Mouse (Mus musculus) forebrain, postnatal 0 days (tissue): ENCODE measurements around the gene Card10. TPM values are rescaled to one million over a fixed set of nuclear protein-coding genes. Genes with fewer than 3 reads are reported as not detected.
A peak's percentile ranks its signal among the peaks of the same experiment; 100 is the strongest.

ENCODE experiments used
- ATAC-seq: fragments of 200-750 bp; cut with Nextera tagmentation; 2 replicates; pipeline ENCODE4 v1.8.0; 2017; ENCODE audit warnings: mild to moderate bottlenecking, moderate library complexity
- DNase-seq: peaks from one replicate; pipeline ENCODE4 v3.0.0-alpha.2; 2015
- H3K27ac ChIP-seq: fragments of 300-500 bp; sonication (generic); 2 replicates; pipeline ENCODE4 v1.5.1; 2014; ENCODE audit warnings: low read depth, mild to moderate bottlenecking, antibody characterized with exemption, low read length, moderate library complexity, mixed read lengths
- H3K27me3 ChIP-seq: fragments of 300-500 bp; sonication (generic); 2 replicates; pipeline ENCODE4 v1.6.1; 2014; ENCODE audit warnings: mild to moderate bottlenecking, low read length, mixed read lengths; ENCODE audit not compliant: insufficient read depth
- H3K36me3 ChIP-seq: fragments of 300-500 bp; sonication (generic); 2 replicates; pipeline ENCODE4 v1.6.1; 2014; ENCODE audit warnings: mild to moderate bottlenecking, moderate library complexity; ENCODE audit not compliant: insufficient read depth
- H3K4me1 ChIP-seq: fragments of 300-500 bp; sonication (generic); 2 replicates; pipeline ENCODE4 v1.6.1; 2014; ENCODE audit warnings: antibody characterized with exemption; ENCODE audit not compliant: insufficient read depth
- H3K4me2 ChIP-seq: fragments of 300-500 bp; sonication (generic); 2 replicates; pipeline ENCODE4 v1.6.1; 2014; ENCODE audit warnings: low read depth, mild to moderate bottlenecking, moderate library complexity
- H3K4me3 ChIP-seq: fragments of 300-500 bp; sonication (generic); 2 replicates; pipeline ENCODE4 v1.5.1; 2014; ENCODE audit warnings: low read depth, low read length, mixed read lengths
- H3K9ac ChIP-seq: fragments of 300-500 bp; sonication (generic); 2 replicates; pipeline ENCODE4 v1.6.1; 2014; ENCODE audit warnings: mild to moderate bottlenecking
- H3K9me3 ChIP-seq: fragments of 300-500 bp; sonication (generic); 2 replicates; pipeline ENCODE4 v1.6.1; 2016; ENCODE audit warnings: low read length
- CTCF ChIP-seq: sonication (generic); IDR thresholded peaks from 2 replicates; pipeline ENCODE4 v1.5.1; 2016; ENCODE audit warnings: antibody characterized with exemption, control low read depth, low read depth
- WGBS: fragments of 180-500 bp; shearing (Covaris S2); extraction: QIAGEN DNeasy Blood & Tissue Kit; methylation state at CpG from one replicate; pipeline ENCODE4 v1.1.7; 2014; 5-methylcytosine and 5-hydroxymethylcytosine counted together
- polyA plus RNA-seq: library from polyadenylated mRNA; unstranded; fragments of >200 nt; fragmentation: Nextera tagmentation; extraction: Ambion mirVana; gene quantifications from 2 replicates; pipeline ENCODE4 v1.2.1, GENCODE M21; 2015
- total RNA-seq: library from RNA; depleted of rRNA; stranded (reverse); fragments of >200 nt; gene quantifications from 2 replicates; pipeline ENCODE4 v1.2.3, GENCODE M21; 2014

The Card10 gene
- total and polyA plus RNA-seq, 2 experiments from 2014 or later, result 0.57 to 1.7 TPM

- peak overlapping the region; percentile 79; the same call in 1 of the 2 replicates for H3K4me2 ChIP-seq
- no peak for TF ChIP-seq CTCF
- no peak for DNase-seq
- peak overlapping the region; percentile 45; the same call in 1 of the 2 replicates for H3K4me3 ChIP-seq
- peaks cover 12% of the 10 kb centered on the region; the same call in 1 of the 2 replicates for H3K27me3 ChIP-seq
- WGBS, result 87% methylated on average over 9 of the region's 9 CpGs
- H3K9ac ChIP-seq, result no peak overlapping the region
- no peak overlapping the region for H3K27ac ChIP-seq
- no peak for ATAC-seq
- H3K4me1 ChIP-seq, result peaks cover 5% of the 10 kb centered on the region; the same call in 1 of the 2 replicates
- no peaks in the 10 kb centered on the region for H3K36me3 ChIP-seq
- H3K9me3 ChIP-seq, result no peaks in the 10 kb centered on the region
Observed at GRCm38 (mm10) chr15:78801571-78801970, 1.3 kb downstream of the Card10 start.

GRCm38 (mm10) chr15:78799029-78799428 is 3.8 kb downstream of the Card10 start:
- no peak for TF ChIP-seq CTCF
- 36% methylated on average over 21 of the region's 21 CpGs for WGBS
- H3K4me2 ChIP-seq, result peak overlapping the region; percentile 26; the same call in 1 of the 2 replicates

GRCm38 (mm10) chr15:78797060-78797329 is 5.8 kb downstream of the Card10 start:
- no peak overlapping the region for H3K27ac ChIP-seq
- whole genome bisulfite sequencing, result 83% methylated on average over 8 of the region's 8 CpGs
- no peaks in the 10 kb centered on the region for H3K9me3 ChIP-seq
- no peak for DNase-seq
- H3K4me1 ChIP-seq, result no peaks in the 10 kb centered on the region
- H3K9ac ChIP-seq, result no peak overlapping the region
- no peak overlapping the region for H3K4me3 ChIP-seq
- no peak for ATAC-seq
- TF ChIP-seq CTCF, result no peak
- H3K36me3 ChIP-seq, result no peaks in the 10 kb centered on the region
- H3K4me2 ChIP-seq, result no peak overlapping the region
- H3K27me3 ChIP-seq, result peaks cover 12% of the 10 kb centered on the region; the same call in 1 of the 2 replicates

More at GRCm38 (mm10) chr15:78799029-78799428, 3.8 kb downstream of the Card10 start:
- peak; percentile 40 for ATAC-seq
- no peak overlapping the region for H3K27ac ChIP-seq
- peaks cover 5% of the 10 kb centered on the region; the same call in 1 of the 2 replicates for H3K4me1 ChIP-seq
- H3K9ac ChIP-seq, result no peak overlapping the region
- DNase-seq, result peak; percentile 63
- H3K27me3 ChIP-seq, result peaks cover 12% of the 10 kb centered on the region; the same call in 1 of the 2 replicates
- no peak overlapping the region for H3K4me3 ChIP-seq
- no peaks in the 10 kb centered on the region for H3K9me3 ChIP-seq
- H3K36me3 ChIP-seq, result no peaks in the 10 kb centered on the region

- Histone ChIP-seq H3K4me3 (no peak overlapping the region), H3K9ac (no peak overlapping the region), H3K27me3 (peaks cover 9% of the 10 kb centered on the region; the same call in 1 of the 2 replicates), H3K27ac (no peak overlapping the region), H3K36me3 (no peaks in the 10 kb centered on the region), H3K4me2 (no peak overlapping the region), H3K9me3 (no peaks in the 10 kb centered on the region), H3K4me1 (no peaks in the 10 kb centered on the region)
- DNase-seq (no peak), ATAC-seq (no peak)
- TF ChIP-seq CTCF, result no peak
- 48% methylated on average over 25 of the region's 25 CpGs for WGBS
Observed at GRCm38 (mm10) chr15:78796196-78797059, 6.4 kb downstream of the Card10 start.

- no peak for ATAC-seq
- Histone ChIP-seq H3K4me2 (no peak overlapping the region), H3K4me3 (no peak overlapping the region), H3K4me1 (no peaks in the 10 kb centered on the region), H3K27ac (no peak overlapping the region), H3K9ac (no peak overlapping the region), H3K36me3 (no peaks in the 10 kb centered on the region), H3K27me3 (no peaks in the 10 kb centered on the region), H3K9me3 (no peaks in the 10 kb centered on the region)
- DNase-seq, result no peak
- TF ChIP-seq CTCF, result no peak
- 82% methylated on average over 12 of the region's 12 CpGs for WGBS
Observed at GRCm38 (mm10) chr15:78790990-78791389, 11.9 kb downstream of the Card10 start.

GRCm38 (mm10) chr15:78790451-78790850 is 12.4 kb downstream of the Card10 start:
- H3K4me3 ChIP-seq, result no peak overlapping the region
- no peak overlapping the region for H3K27ac ChIP-seq
- no peak overlapping the region for H3K9ac ChIP-seq
- WGBS, result 63% methylated on average over 4 of the region's 4 CpGs
- no peak for DNase-seq
- H3K4me2 ChIP-seq, result no peak overlapping the region
- no peak for ATAC-seq
- TF ChIP-seq CTCF, result no peak
- H3K4me1 ChIP-seq, result no peaks in the 10 kb centered on the region
- H3K36me3 ChIP-seq, result no peaks in the 10 kb centered on the region
- no peaks in the 10 kb centered on the region for H3K27me3 ChIP-seq
- H3K9me3 ChIP-seq, result no peaks in the 10 kb centered on the region

- TF ChIP-seq CTCF, result no peak
Observed at GRCm38 (mm10) chr15:78789721-78790323, 13.0 kb downstream of the Card10 start.

More at GRCm38 (mm10) chr15:78789721-78790323, 13.0 kb downstream of the Card10 start:
- Histone ChIP-seq H3K27me3 (no peaks in the 10 kb centered on the region), H3K9me3 (no peaks in the 10 kb centered on the region), H3K36me3 (no peaks in the 10 kb centered on the region), H3K4me2 (no peak overlapping the region), H3K27ac (no peak overlapping the region), H3K4me1 (no peaks in the 10 kb centered on the region), H3K9ac (no peak overlapping the region), H3K4me3 (no peak overlapping the region)
- DNase-seq (no peak), ATAC-seq (no peak)
- 82% methylated on average over 13 of the region's 13 CpGs for WGBS
